Mouse (Mus musculus) embryonic facial prominence, embryonic 15.5 days (tissue): ENCODE results near the gene Hectd2. TPM values are rescaled to one million over a fixed set of nuclear protein-coding genes. Genes with fewer than 3 reads are reported as not detected.

ENCODE experiments used
- ATAC-seq: fragments of 200-750 bp; cut with Nextera tagmentation; 2 replicates; pipeline ENCODE4 v1.8.0; 2017; ENCODE audit warnings: low read depth, moderate TSS enrichment; ENCODE audit not compliant: insufficient number of reproducible peaks, low FRiP score, low TSS enrichment
- H3K27ac ChIP-seq: fragments of 300-500 bp; sonication (generic); replicated peaks from 2 replicates; pipeline ENCODE4 v1.5.1; 2015; ENCODE audit warnings: mild to moderate bottlenecking, inconsistent platforms
- H3K27me3 ChIP-seq: fragments of 300-500 bp; sonication (generic); 2 replicates; pipeline ENCODE4 v1.6.1; 2015; ENCODE audit warnings: inconsistent platforms
- H3K36me3 ChIP-seq: fragments of 300-500 bp; sonication (generic); 2 replicates; pipeline ENCODE4 v1.6.1; 2015; ENCODE audit warnings: mild to moderate bottlenecking, inconsistent platforms
- H3K4me1 ChIP-seq: fragments of 300-500 bp; sonication (generic); 2 replicates; pipeline ENCODE4 v1.6.1; 2015; ENCODE audit warnings: inconsistent platforms
- H3K4me2 ChIP-seq: fragments of 300-500 bp; sonication (generic); replicated peaks from 2 replicates; pipeline ENCODE4 v1.6.1; 2015; ENCODE audit warnings: mild to moderate bottlenecking, inconsistent platforms
- H3K4me3 ChIP-seq: fragments of 300-500 bp; sonication (generic); replicated peaks from 2 replicates; pipeline ENCODE4 v1.5.1; 2015; ENCODE audit warnings: mild to moderate bottlenecking, inconsistent platforms
- H3K9ac ChIP-seq: fragments of 300-500 bp; sonication (generic); 2 replicates; pipeline ENCODE4 v1.6.1; 2015; ENCODE audit warnings: inconsistent platforms
- H3K9me3 ChIP-seq: fragments of 300-500 bp; sonication (generic); replicated peaks from 2 replicates; pipeline ENCODE4 v1.6.1; 2016; ENCODE audit warnings: inconsistent platforms
- WGBS: fragments of 180-500 bp; shearing (Covaris S2); methylation state at CpG from one replicate; pipeline ENCODE4 v1.1.7; 2015; 5-methylcytosine and 5-hydroxymethylcytosine counted together
- polyA plus RNA-seq: library from polyadenylated mRNA; unstranded; fragments of >200 nt; fragmentation: Nextera tagmentation; extraction: Ambion mirVana; gene quantifications from 2 replicates; pipeline ENCODE4 v1.2.1, GENCODE M21; 2015

Gene Hectd2
- polyA plus RNA-seq, 1 experiment from 2014 or later = 4.5 TPM

GRCm38 (mm10) chr19:36652686-36653085 lies 98.2 kb downstream of the Hectd2 start:
- no peak overlapping the region for H3K9ac ChIP-seq
- H3K4me1 ChIP-seq = no peaks in the 10 kb centered on the region
- H3K4me2 ChIP-seq = no peak overlapping the region
- ATAC-seq = no peak
- no peak overlapping the region for H3K4me3 ChIP-seq
- H3K27ac ChIP-seq = no peak overlapping the region
- no peaks in the 10 kb centered on the region for H3K36me3 ChIP-seq
- WGBS = 93% methylated on average over 1 of the region's 1 CpGs
- no peaks in the 10 kb centered on the region for H3K27me3 ChIP-seq
- no peaks in the 10 kb centered on the region for H3K9me3 ChIP-seq

GRCm38 (mm10) chr19:36662734-36663133 lies 108.3 kb downstream of the Hectd2 start:
- H3K4me1 ChIP-seq = no peaks in the 10 kb centered on the region
- H3K4me2 ChIP-seq = no peak overlapping the region
- 91% methylated on average over 1 of the region's 1 CpGs for WGBS
- ATAC-seq = no peak
- H3K9me3 ChIP-seq = no peaks in the 10 kb centered on the region
- no peak overlapping the region for H3K4me3 ChIP-seq
- H3K9ac ChIP-seq = no peak overlapping the region
- H3K27ac ChIP-seq = no peak overlapping the region
- no peaks in the 10 kb centered on the region for H3K27me3 ChIP-seq
- no peaks in the 10 kb centered on the region for H3K36me3 ChIP-seq

- 65% methylated on average over 2 of the region's 2 CpGs for WGBS
- no peak overlapping the region for H3K4me3 ChIP-seq
- H3K4me2 ChIP-seq = no peak overlapping the region
- no peak overlapping the region for H3K27ac ChIP-seq
- no peaks in the 10 kb centered on the region for H3K4me1 ChIP-seq
- H3K9me3 ChIP-seq = no peaks in the 10 kb centered on the region
- H3K27me3 ChIP-seq = no peaks in the 10 kb centered on the region
- no peaks in the 10 kb centered on the region for H3K36me3 ChIP-seq
- H3K9ac ChIP-seq = no peak overlapping the region
- no peak for ATAC-seq
Measured at GRCm38 (mm10) chr19:36663918-36664317, 109.5 kb downstream of the Hectd2 start.

GRCm38 (mm10) chr19:36664417-36664816 lies 110.0 kb downstream of the Hectd2 start:
- 68% methylated on average over 6 of the region's 6 CpGs for WGBS
- H3K4me2 ChIP-seq = no peak overlapping the region
- no peaks in the 10 kb centered on the region for H3K36me3 ChIP-seq
- no peaks in the 10 kb centered on the region for H3K27me3 ChIP-seq
- H3K27ac ChIP-seq = no peak overlapping the region
- ATAC-seq = no peak
- no peaks in the 10 kb centered on the region for H3K9me3 ChIP-seq
- H3K4me3 ChIP-seq = no peak overlapping the region
- no peaks in the 10 kb centered on the region for H3K4me1 ChIP-seq
- H3K9ac ChIP-seq = no peak overlapping the region

- H3K9ac ChIP-seq = no peak overlapping the region
- no peaks in the 10 kb centered on the region for H3K4me1 ChIP-seq
- no peaks in the 10 kb centered on the region for H3K27me3 ChIP-seq
- 90% methylated on average over 7 of the region's 7 CpGs for WGBS
- no peak overlapping the region for H3K27ac ChIP-seq
- H3K4me3 ChIP-seq = no peak overlapping the region
- H3K9me3 ChIP-seq = no peaks in the 10 kb centered on the region
- no peaks in the 10 kb centered on the region for H3K36me3 ChIP-seq
- H3K4me2 ChIP-seq = no peak overlapping the region
- no peak for ATAC-seq
Measured at GRCm38 (mm10) chr19:36665206-36665605, 110.8 kb downstream of the Hectd2 start.

- 52% methylated on average over 5 of the region's 5 CpGs for WGBS
- H3K9me3 ChIP-seq = no peaks in the 10 kb centered on the region
- no peak overlapping the region for H3K4me2 ChIP-seq
- no peak overlapping the region for H3K4me3 ChIP-seq
- no peak for ATAC-seq
- no peak overlapping the region for H3K9ac ChIP-seq
- no peak overlapping the region for H3K27ac ChIP-seq
- H3K36me3 ChIP-seq = no peaks in the 10 kb centered on the region
- no peaks in the 10 kb centered on the region for H3K27me3 ChIP-seq
- H3K4me1 ChIP-seq = no peaks in the 10 kb centered on the region
Measured at GRCm38 (mm10) chr19:36665641-36666040, 111.2 kb downstream of the Hectd2 start.

GRCm38 (mm10) chr19:36666471-36666870 lies 112.0 kb downstream of the Hectd2 start:
- Histone ChIP-seq H3K4me3 (no peak overlapping the region), H3K9me3 (no peaks in the 10 kb centered on the region), H3K27me3 (no peaks in the 10 kb centered on the region), H3K9ac (no peak overlapping the region), H3K27ac (no peak overlapping the region), H3K4me1 (no peaks in the 10 kb centered on the region), H3K4me2 (no peak overlapping the region), H3K36me3 (no peaks in the 10 kb centered on the region)
- ATAC-seq = no peak
- 83% methylated on average over 5 of the region's 5 CpGs for WGBS

- Histone ChIP-seq H3K36me3 (no peaks in the 10 kb centered on the region), H3K4me3 (no peak overlapping the region), H3K4me1 (no peaks in the 10 kb centered on the region), H3K4me2 (no peak overlapping the region), H3K9ac (no peak overlapping the region), H3K9me3 (no peaks in the 10 kb centered on the region), H3K27me3 (no peaks in the 10 kb centered on the region), H3K27ac (no peak overlapping the region)
- WGBS = 82% methylated on average over 6 of the region's 6 CpGs
- no peak for ATAC-seq
Measured at GRCm38 (mm10) chr19:36667368-36667767, 112.9 kb downstream of the Hectd2 start.

- H3K27me3 ChIP-seq = no peaks in the 10 kb centered on the region
- no peak overlapping the region for H3K4me3 ChIP-seq
- H3K27ac ChIP-seq = no peak overlapping the region
- no peak overlapping the region for H3K9ac ChIP-seq
- peak; percentile 47; the same call in 1 of the 2 replicates for ATAC-seq
- no peak overlapping the region for H3K4me2 ChIP-seq
- H3K4me1 ChIP-seq = no peaks in the 10 kb centered on the region
- no peaks in the 10 kb centered on the region for H3K9me3 ChIP-seq
- H3K36me3 ChIP-seq = no peaks in the 10 kb centered on the region
- 65% methylated on average over 1 of the region's 1 CpGs for WGBS
Measured at GRCm38 (mm10) chr19:36668098-36668497, 113.7 kb downstream of the Hectd2 start.

- Histone ChIP-seq H3K27me3 (no peaks in the 10 kb centered on the region), H3K4me3 (no peak overlapping the region), H3K9me3 (no peaks in the 10 kb centered on the region), H3K9ac (no peak overlapping the region), H3K36me3 (no peaks in the 10 kb centered on the region), H3K27ac (no peak overlapping the region), H3K4me2 (no peak overlapping the region), H3K4me1 (no peaks in the 10 kb centered on the region)
- 83% methylated on average over 2 of the region's 2 CpGs for WGBS
- no peak for ATAC-seq
Measured at GRCm38 (mm10) chr19:36668881-36669639, 114.6 kb downstream of the Hectd2 start.

GRCm38 (mm10) chr19:36669720-36670451 lies 115.4 kb downstream of the Hectd2 start:
- no peak for ATAC-seq
- 33% methylated on average over 5 of the region's 5 CpGs for WGBS
- H3K9me3 ChIP-seq = no peaks in the 10 kb centered on the region
- H3K27ac ChIP-seq = no peak overlapping the region
- no peaks in the 10 kb centered on the region for H3K36me3 ChIP-seq
- no peaks in the 10 kb centered on the region for H3K4me1 ChIP-seq
- no peak overlapping the region for H3K4me3 ChIP-seq
- H3K4me2 ChIP-seq = no peak overlapping the region
- H3K9ac ChIP-seq = no peak overlapping the region
- no peaks in the 10 kb centered on the region for H3K27me3 ChIP-seq
